Mouse (Mus musculus): ENCODE data around the gene 4933425L06Rik. TPM values are rescaled to one million over a fixed set of nuclear protein-coding genes. Genes with fewer than 3 reads are reported as not detected.
A peak's percentile ranks its signal among the peaks of the same experiment; 100 is the strongest.

Gene 4933425L06Rik
- polyA plus RNA-seq (2015; fragmentation: Nextera tagmentation; extraction: Ambion mirVana) = not detected in 2 replicates

DNA sequence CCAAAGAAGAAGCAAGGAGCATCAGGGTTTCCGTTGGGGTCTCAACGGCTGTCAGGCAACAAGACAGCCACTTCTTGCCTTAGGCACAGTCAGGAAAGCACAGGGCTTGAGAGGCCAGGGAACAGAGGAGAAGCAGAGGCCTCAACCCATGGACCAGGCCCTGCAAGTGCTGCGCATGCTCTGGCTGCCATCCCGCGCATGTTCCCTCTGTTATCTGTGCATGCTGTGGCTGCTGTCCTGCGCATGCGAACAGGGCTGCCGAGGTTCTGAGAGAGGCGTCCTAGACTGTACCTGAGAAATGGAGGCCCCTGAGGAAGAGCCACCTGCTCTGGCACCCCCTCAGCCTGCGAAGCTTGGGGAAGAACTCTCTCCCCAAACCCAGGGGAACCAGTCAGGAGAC, at the start of gene 4933425L06Rik:
4933425L06Rik (plus strand) TSS at position 261 of the 400 bp plus-strand sequence.
- Histone ChIP-seq H3K36me3 (no peaks in the 10 kb centered on the region), H3K27ac (replicated peaks) (no peak within 1 kb of the TSS), H3K27me3 (replicated peaks) (no peaks in the 10 kb centered on the region), H3K9ac (replicated peaks) (no peak within 1 kb of the TSS), H3K9me3 (replicated peaks) (no peaks in the 10 kb centered on the region), H3K4me3 (replicated peaks) (no peak within 1 kb of the TSS), H3K4me2 (no peak within 1 kb of the TSS), H3K4me1 (no peaks in the 10 kb centered on the region)
- WGBS = 95% methylated on average over 10 of the region's 10 CpGs
- no peak for ATAC-seq (ENCODE audit: low FRiP score)

- no peaks in the 10 kb centered on the region for H3K36me3 ChIP-seq
- no peaks in the 10 kb centered on the region for H3K9me3 ChIP-seq (replicated peaks)
- H3K27me3 ChIP-seq (replicated peaks) = no peaks in the 10 kb centered on the region
- 89% methylated on average over 12 of the region's 12 CpGs for WGBS
- no peak overlapping the region for H3K4me3 ChIP-seq (replicated peaks)
- no peak overlapping the region for H3K9ac ChIP-seq (replicated peaks)
- H3K4me2 ChIP-seq = no peak overlapping the region
- H3K27ac ChIP-seq (replicated peaks) = no peak overlapping the region
- ATAC-seq (ENCODE audit: low FRiP score) = no peak
- no peaks in the 10 kb centered on the region for H3K4me1 ChIP-seq
Observed at GRCm38 (mm10) chr13:105037816-105038215, 44.1 kb upstream of the 4933425L06Rik start.

- H3K4me2 ChIP-seq = no peak overlapping the region
- no peaks in the 10 kb centered on the region for H3K9me3 ChIP-seq (replicated peaks)
- H3K4me1 ChIP-seq = no peaks in the 10 kb centered on the region
- 71% methylated on average over 5 of the region's 5 CpGs for WGBS
- no peak overlapping the region for H3K9ac ChIP-seq (replicated peaks)
- H3K4me3 ChIP-seq (replicated peaks) = no peak overlapping the region
- no peaks in the 10 kb centered on the region for H3K36me3 ChIP-seq
- no peak overlapping the region for H3K27ac ChIP-seq (replicated peaks)
- no peak for ATAC-seq (ENCODE audit: low FRiP score)
- no peaks in the 10 kb centered on the region for H3K27me3 ChIP-seq (replicated peaks)
Observed at GRCm38 (mm10) chr13:105038334-105038733, 43.6 kb upstream of the 4933425L06Rik start.

- Histone ChIP-seq H3K9ac (replicated peaks) (no peak overlapping the region), H3K36me3 (no peaks in the 10 kb centered on the region), H3K4me1 (no peaks in the 10 kb centered on the region), H3K27ac (replicated peaks) (no peak overlapping the region), H3K27me3 (replicated peaks) (no peaks in the 10 kb centered on the region), H3K9me3 (replicated peaks) (no peaks in the 10 kb centered on the region), H3K4me3 (replicated peaks) (no peak overlapping the region), H3K4me2 (no peak overlapping the region)
- 39% methylated on average over 3 of the region's 3 CpGs for WGBS
- no peak for ATAC-seq (ENCODE audit: low FRiP score)
Observed at GRCm38 (mm10) chr13:105043882-105044281, 38.0 kb upstream of the 4933425L06Rik start.

- H3K9me3 ChIP-seq (replicated peaks) = no peaks in the 10 kb centered on the region
- no peaks in the 10 kb centered on the region for H3K36me3 ChIP-seq
- no peak overlapping the region for H3K9ac ChIP-seq (replicated peaks)
- no peak overlapping the region for H3K4me2 ChIP-seq
- WGBS = 65% methylated on average over 9 of the region's 9 CpGs
- no peak overlapping the region for H3K27ac ChIP-seq (replicated peaks)
- H3K27me3 ChIP-seq (replicated peaks) = no peaks in the 10 kb centered on the region
- no peak for ATAC-seq (ENCODE audit: low FRiP score)
- no peak overlapping the region for H3K4me3 ChIP-seq (replicated peaks)
- peaks cover 9% of the 10 kb centered on the region; the same call in 1 of the 2 replicates for H3K4me1 ChIP-seq
Observed at GRCm38 (mm10) chr13:105047377-105047776, 34.5 kb upstream of the 4933425L06Rik start.

DNA sequence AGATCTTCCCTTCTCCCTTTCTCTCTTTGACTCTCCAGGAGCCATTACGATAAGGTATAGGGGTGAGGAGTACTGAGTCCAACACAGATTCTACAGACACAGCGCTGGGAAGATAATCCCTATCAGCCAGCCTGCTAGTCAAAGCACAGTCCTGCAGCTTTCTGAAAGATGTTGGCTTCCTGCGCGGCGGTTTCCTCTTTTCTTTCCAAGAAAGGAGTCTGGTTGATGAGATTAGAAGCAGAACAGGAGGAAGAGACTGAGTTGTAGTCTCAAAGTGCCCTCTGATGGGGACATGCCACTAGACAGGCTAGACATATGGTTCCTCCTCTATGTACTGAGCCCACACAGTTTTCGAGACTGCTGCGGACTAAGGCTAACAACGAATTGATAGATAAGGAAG, 33.3 kb upstream of the 4933425L06Rik start:
- 92% methylated on average over 8 of the region's 8 CpGs for WGBS
- no peak for ATAC-seq (ENCODE audit: low FRiP score)

DNA sequence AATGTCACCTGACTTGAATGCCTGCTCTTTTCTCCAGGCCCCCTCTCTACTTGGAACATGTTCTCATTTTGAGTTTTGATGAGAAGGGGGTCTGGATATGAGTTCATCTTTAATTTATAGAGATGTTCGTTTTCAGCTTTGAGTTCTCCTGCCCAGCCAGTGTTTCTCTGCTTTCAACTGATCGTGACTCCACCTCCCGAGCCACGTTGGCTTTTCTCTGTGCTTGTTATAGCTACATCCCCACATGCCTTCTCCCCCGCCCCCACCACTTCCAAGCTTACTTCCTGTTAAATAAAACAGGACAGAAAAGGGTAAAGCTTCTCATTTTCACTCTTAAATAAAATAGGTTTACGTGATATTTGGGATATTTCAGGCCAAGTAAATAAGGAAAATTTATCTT, 30.5 kb upstream of the 4933425L06Rik start:
- Histone ChIP-seq H3K9ac (replicated peaks) (no peak overlapping the region), H3K27me3 (replicated peaks) (no peaks in the 10 kb centered on the region), H3K4me3 (replicated peaks) (no peak overlapping the region), H3K27ac (replicated peaks) (no peak overlapping the region), H3K9me3 (replicated peaks) (no peaks in the 10 kb centered on the region), H3K36me3 (no peaks in the 10 kb centered on the region), H3K4me2 (peak overlapping the region; percentile 32), H3K4me1 (peaks cover 26% of the 10 kb centered on the region)
- WGBS = 56% methylated on average over 6 of the region's 6 CpGs
- no peak for ATAC-seq (ENCODE audit: low FRiP score)

More for the DNA sequence above, 33.3 kb upstream of the 4933425L06Rik start:
- Histone ChIP-seq H3K36me3 (no peaks in the 10 kb centered on the region), H3K9ac (replicated peaks) (no peak overlapping the region), H3K4me1 (peaks cover 18% of the 10 kb centered on the region), H3K27ac (replicated peaks) (no peak overlapping the region), H3K9me3 (replicated peaks) (no peaks in the 10 kb centered on the region), H3K4me3 (replicated peaks) (no peak overlapping the region), H3K27me3 (replicated peaks) (no peaks in the 10 kb centered on the region), H3K4me2 (no peak overlapping the region)

DNA sequence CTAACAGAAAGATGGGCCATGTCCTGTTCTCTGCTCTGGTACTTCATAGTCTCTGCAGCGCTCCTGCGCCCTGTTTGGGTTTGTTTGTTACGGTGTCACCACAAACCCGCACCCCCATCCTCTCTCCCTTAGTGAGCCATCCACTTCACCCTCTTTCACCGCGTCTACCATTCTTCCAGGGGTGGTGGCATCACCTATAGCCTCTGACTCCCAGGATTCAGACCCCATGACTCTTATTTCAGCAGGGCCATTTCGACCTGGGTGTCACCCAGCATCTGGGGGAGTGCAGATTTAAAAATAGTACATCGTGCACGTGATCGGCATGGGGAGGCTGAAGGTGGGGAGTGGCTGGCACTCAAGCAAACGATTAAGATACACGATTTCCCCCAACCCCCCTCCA, 28.3 kb upstream of the 4933425L06Rik start:
- 2% methylated on average over 12 of the region's 12 CpGs for WGBS
- H3K27ac ChIP-seq (replicated peaks) = peak overlapping the region; percentile 92
- H3K27me3 ChIP-seq (replicated peaks) = 0 out of 2 replicates have a peak, but pooled peaks cover 4% of the 10 kb centered on the region
- peak overlapping the region; percentile 74 for H3K4me2 ChIP-seq
- H3K4me3 ChIP-seq (replicated peaks) = peak overlapping the region; percentile 75
- peaks cover 26% of the 10 kb centered on the region for H3K4me1 ChIP-seq
- peak; percentile 25 for ATAC-seq (ENCODE audit: low FRiP score)
- H3K9me3 ChIP-seq (replicated peaks) = no peaks in the 10 kb centered on the region
- no peaks in the 10 kb centered on the region for H3K36me3 ChIP-seq
- H3K9ac ChIP-seq (replicated peaks) = peak overlapping the region; percentile 81

GRCm38 (mm10) chr13:105054181-105054940, 27.6 kb upstream of the 4933425L06Rik start, which contains the start of gene Rgs7bp:
Rgs7bp (minus strand) TSS chr13:105054930.
- H3K27me3 ChIP-seq (replicated peaks) = 0 out of 2 replicates have a peak, but pooled peaks cover 4% of the 10 kb centered on the region
- peaks cover 26% of the 10 kb centered on the region for H3K4me1 ChIP-seq
- under 1% methylated on average over 75 of the region's 75 CpGs for WGBS
- H3K9ac ChIP-seq (replicated peaks) = peak within 1 kb of the TSS; percentile 81
- no peaks in the 10 kb centered on the region for H3K36me3 ChIP-seq
- H3K9me3 ChIP-seq (replicated peaks) = no peaks in the 10 kb centered on the region
- peak within 1 kb of the TSS; percentile 75 for H3K4me3 ChIP-seq (replicated peaks)
- H3K27ac ChIP-seq (replicated peaks) = peak within 1 kb of the TSS; percentile 92
- peak within 1 kb of the TSS; percentile 74 for H3K4me2 ChIP-seq
- peak; percentile 88 for ATAC-seq (ENCODE audit: low FRiP score)

DNA sequence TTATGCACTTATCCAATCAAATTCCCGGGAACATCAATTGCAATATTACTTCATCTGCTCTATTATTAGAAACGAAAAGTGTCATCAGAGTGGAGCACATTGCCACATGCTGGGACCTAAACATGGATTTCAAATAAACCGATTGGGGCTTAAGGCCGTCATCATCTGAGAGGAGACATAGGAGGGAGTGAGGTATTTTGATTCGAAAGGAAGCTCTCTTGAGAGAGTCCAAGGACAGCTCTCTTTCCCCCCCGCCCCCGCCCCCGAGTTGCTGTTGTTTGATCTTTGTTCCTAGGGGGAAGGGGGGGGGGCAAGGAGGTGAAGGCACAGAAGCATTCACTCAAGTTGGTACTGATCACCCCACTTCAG, 27.0 kb upstream of the 4933425L06Rik start:
- ATAC-seq (ENCODE audit: low FRiP score) = peak; percentile 14
- Histone ChIP-seq H3K9me3 (replicated peaks) (no peaks in the 10 kb centered on the region), H3K4me1 (peaks cover 23% of the 10 kb centered on the region), H3K4me3 (replicated peaks) (peak overlapping the region; percentile 75), H3K9ac (replicated peaks) (peak overlapping the region; percentile 81), H3K4me2 (peak overlapping the region; percentile 74), H3K27me3 (replicated peaks) (0 out of 2 replicates have a peak, but pooled peaks cover 4% of the 10 kb centered on the region), H3K27ac (replicated peaks) (peak overlapping the region; percentile 92), H3K36me3 (no peaks in the 10 kb centered on the region)
- WGBS = 0% methylated on average over 8 of the region's 8 CpGs

- peak overlapping the region; percentile 92 for H3K27ac ChIP-seq (replicated peaks)
- 17% methylated on average over 5 of the region's 5 CpGs for WGBS
- H3K36me3 ChIP-seq = no peaks in the 10 kb centered on the region
- 0 out of 2 replicates have a peak, but pooled peaks cover 4% of the 10 kb centered on the region for H3K27me3 ChIP-seq (replicated peaks)
- H3K4me2 ChIP-seq = peak overlapping the region; percentile 74
- H3K9ac ChIP-seq (replicated peaks) = no peak overlapping the region
- H3K4me3 ChIP-seq (replicated peaks) = peak overlapping the region; percentile 75
- no peak for ATAC-seq (ENCODE audit: low FRiP score)
- no peaks in the 10 kb centered on the region for H3K9me3 ChIP-seq (replicated peaks)
- H3K4me1 ChIP-seq = peaks cover 23% of the 10 kb centered on the region
Observed at GRCm38 (mm10) chr13:105055374-105055773, 26.5 kb upstream of the 4933425L06Rik start.

GRCm38 (mm10) chr13:105066119-105066518, 15.8 kb upstream of the 4933425L06Rik start:
- Histone ChIP-seq H3K4me1 (no peaks in the 10 kb centered on the region), H3K4me3 (replicated peaks) (no peak overlapping the region), H3K4me2 (no peak overlapping the region), H3K9me3 (replicated peaks) (no peaks in the 10 kb centered on the region), H3K27ac (replicated peaks) (no peak overlapping the region), H3K36me3 (no peaks in the 10 kb centered on the region), H3K9ac (replicated peaks) (no peak overlapping the region), H3K27me3 (replicated peaks) (no peaks in the 10 kb centered on the region)
- ATAC-seq (ENCODE audit: low FRiP score) = no peak

All from neural tube, embryonic 15.5 days (tissue).